Mouse (Mus musculus) left cerebral cortex, postnatal 25 days (tissue): ENCODE data around the gene Klrd1. TPM values are rescaled to one million over a fixed set of nuclear protein-coding genes. Genes with fewer than 3 reads are reported as not detected.
"Not testable (repeated sequence)": the region's sequence is repeated elsewhere in the genome, so short reads cannot be mapped to it uniquely, and the experiment has no call there.

Source experiments
- DNase-seq, 2 experiments: peaks; one replicate each; pipeline ENCODE4 v3.0.0; 2022; ENCODE audit warnings: low spot score in 2 of 2, mixed read lengths in 1 of 2
- intact Hi-C: fragments of 180-260 bp; cut with DNase I; formaldehyde crosslinking; loops from one replicate; pipeline ENCODE4 v1.15.1; 2025
- total RNA-seq, 2 experiments: library from RNA; stranded (reverse); gene quantifications; 2 replicates each; pipeline ENCODE4 v1.2.3; 2021

The Klrd1 gene
- not detected for total RNA-seq

GRCm38 (mm10) chr6:129591508-129591907 lies at the start of gene Klrd1:
Klrd1 (plus strand) TSS chr6:129591782.
- intact Hi-C loops = no loop called here

GRCm38 (mm10) chr6:129541931-129542330 lies 49.7 kb upstream of the Klrd1 start:
- intact Hi-C loops = loop anchor here (10.0 kb wide), 1 partner anchor 1813 kb away; the partner anchor contains the start of gene Styk1
- no peak for DNase-seq

More at GRCm38 (mm10) chr6:129591508-129591907, at the start of gene Klrd1:
- no peak for DNase-seq

GRCm38 (mm10) chr6:129542540-129542939 lies 49.0 kb upstream of the Klrd1 start:
- no peak for DNase-seq
- intact Hi-C loops = loop anchor here (10.0 kb wide), 1 partner anchor 1812 kb away; the partner anchor contains the start of gene Styk1

GRCm38 (mm10) chr6:129543709-129544606 lies 47.6 kb upstream of the Klrd1 start:
- intact Hi-C loops = loop anchor here (10.0 kb wide), 1 partner anchor 1811 kb away; the partner anchor contains the start of gene Styk1
- DNase-seq = peak; percentile 74 to 81

GRCm38 (mm10) chr6:129547277-129547676 lies 44.3 kb upstream of the Klrd1 start:
- intact Hi-C loops = loop anchor here (10.0 kb wide), 1 partner anchor 1808 kb away; the partner anchor contains the start of gene Styk1
- no peak for DNase-seq

- intact Hi-C loops = loop anchor here (10.0 kb wide), 1 partner anchor 1807 kb away; the partner anchor contains the start of gene Styk1
- DNase-seq = no peak
Measured at GRCm38 (mm10) chr6:129548009-129548408, 43.6 kb upstream of the Klrd1 start.

GRCm38 (mm10) chr6:129557298-129558023 lies 34.1 kb upstream of the Klrd1 start:
- intact Hi-C loops = loop anchor here (5.0 kb wide), 1 partner anchor 40 kb away; no protein-coding TSS in a partner anchor
- DNase-seq = no peak

- DNase-seq = peak; percentile 70 to 76
- intact Hi-C loops = loop anchor here (1.0 to 5.0 kb wide), 2 partner anchors 42 to 167 kb away; no protein-coding TSS in a partner anchor
Measured at GRCm38 (mm10) chr6:129558946-129559640, 32.5 kb upstream of the Klrd1 start.

- DNase-seq = no peak
- intact Hi-C loops = loop anchor here (1.0 to 5.0 kb wide), 2 partner anchors 42 to 167 kb away; no protein-coding TSS in a partner anchor
Measured at GRCm38 (mm10) chr6:129559641-129560027, 31.9 kb upstream of the Klrd1 start.

GRCm38 (mm10) chr6:129565257-129565656 lies 26.3 kb upstream of the Klrd1 start:
- DNase-seq = no peak
- intact Hi-C loops = no loop called here

GRCm38 (mm10) chr6:129575315-129575714 lies 16.3 kb upstream of the Klrd1 start:
- intact Hi-C loops = loop anchor here (5.0 to 10.0 kb wide), 2 partner anchors 1719 to 1777 kb away; partner anchors contain the start of genes Magohb and Styk1
- DNase-seq = no peak

- no peak for DNase-seq
- intact Hi-C loops = loop anchor here (5.0 to 10.0 kb wide), 2 partner anchors 1717 to 1775 kb away; partner anchors contain the start of genes Magohb and Styk1
Measured at GRCm38 (mm10) chr6:129577605-129578004, 14.0 kb upstream of the Klrd1 start, which contains the start of gene Klre1. Klre1 (plus strand) TSS chr6:129577905.

GRCm38 (mm10) chr6:129581274-129581673 lies 10.3 kb upstream of the Klrd1 start:
- intact Hi-C loops = no loop called here
- DNase-seq = no peak

GRCm38 (mm10) chr6:129581896-129582295 lies 9.7 kb upstream of the Klrd1 start:
- DNase-seq = no peak
- intact Hi-C loops = no loop called here

GRCm38 (mm10) chr6:129583014-129583413 lies 8.6 kb upstream of the Klrd1 start:
- intact Hi-C loops = no loop called here
- no peak for DNase-seq

- intact Hi-C loops = no loop called here
- DNase-seq = no peak
Measured at GRCm38 (mm10) chr6:129608372-129608771, 16.8 kb downstream of the Klrd1 start.

- intact Hi-C loops = no loop called here
- DNase-seq = no peak
Measured at GRCm38 (mm10) chr6:129623735-129624134, 32.2 kb downstream of the Klrd1 start, which contains the start of gene Klrk1. Klrk1 (minus strand) TSS chr6:129623864.

GRCm38 (mm10) chr6:129631046-129631445 lies 39.5 kb downstream of the Klrd1 start:
- intact Hi-C loops, DNase-seq: not testable (repeated sequence)

GRCm38 (mm10) chr6:129643237-129643636 lies 51.7 kb downstream of the Klrd1 start, which contains the start of gene Klrc3:
Klrc3 (minus strand) TSS chr6:129643337.
- DNase-seq, intact Hi-C loops: not testable (repeated sequence)
